Mouse (Mus musculus) neural tube, embryonic 14.5 days (tissue): Measurements from ENCODE around the gene Ifitm2. TPM values are rescaled to one million over a fixed set of nuclear protein-coding genes. Genes with fewer than 3 reads are reported as not detected.
"Not testable (repeated sequence)": the region's sequence is repeated elsewhere in the genome, so short reads cannot be mapped to it uniquely, and the experiment has no call there.

Experiments
- ATAC-seq: fragments of 200-750 bp; cut with Nextera tagmentation; 2 replicates; pipeline ENCODE4 v1.8.0; 2017; ENCODE audit warnings: low read depth, mild to moderate bottlenecking, moderate TSS enrichment, moderate library complexity
- H3K27ac ChIP-seq: fragments of 300-500 bp; sonication (generic); 2 replicates; pipeline ENCODE4 v1.5.1; 2014; ENCODE audit warnings: low read depth, mild to moderate bottlenecking, control low read depth, low read length, moderate library complexity, mixed read lengths
- H3K27me3 ChIP-seq: fragments of 300-500 bp; sonication (generic); 2 replicates; pipeline ENCODE4 v1.6.1; 2014; ENCODE audit warnings: low read length; ENCODE audit not compliant: control insufficient read depth, insufficient read depth
- H3K36me3 ChIP-seq: fragments of 300-500 bp; sonication (generic); 2 replicates; pipeline ENCODE4 v1.6.1; 2014; ENCODE audit warnings: low read length, mixed read lengths; ENCODE audit not compliant: control insufficient read depth, insufficient read depth
- H3K4me1 ChIP-seq: fragments of 300-500 bp; sonication (generic); 2 replicates; pipeline ENCODE4 v1.6.1; 2014; ENCODE audit warnings: low read length; ENCODE audit not compliant: control insufficient read depth, insufficient read depth
- H3K4me2 ChIP-seq: fragments of 300-500 bp; sonication (generic); 2 replicates; pipeline ENCODE4 v1.6.1; 2014; ENCODE audit warnings: mild to moderate bottlenecking, low read depth, low read length, control low read depth
- H3K4me3 ChIP-seq: fragments of 300-500 bp; sonication (generic); 2 replicates; pipeline ENCODE4 v1.5.1; 2014; ENCODE audit warnings: low read depth, low read length, control low read depth, mixed read lengths
- H3K9ac ChIP-seq: fragments of 300-500 bp; sonication (generic); replicated peaks from 2 replicates; pipeline ENCODE4 v1.6.1; 2014; ENCODE audit warnings: low read depth, mild to moderate bottlenecking, control low read depth, low read length, mixed read lengths
- H3K9me3 ChIP-seq: fragments of 300-500 bp; sonication (generic); 2 replicates; pipeline ENCODE4 v1.6.1; 2016; ENCODE audit warnings: low read length; ENCODE audit not compliant: control insufficient read depth
- WGBS: fragments of 180-500 bp; shearing (Covaris S2); extraction: QIAGEN DNeasy Blood & Tissue Kit; methylation state at CpG from one replicate; pipeline ENCODE4 v1.1.7; 2014; 5-methylcytosine and 5-hydroxymethylcytosine counted together
- polyA plus RNA-seq: library from polyadenylated mRNA; unstranded; fragments of >200 nt; fragmentation: Nextera tagmentation; extraction: Ambion mirVana; gene quantifications from 2 replicates; pipeline ENCODE4 v1.2.1, GENCODE M21; 2014

Ifitm2 gene
- polyA plus RNA-seq, 1 experiment from 2014 or later, result 103 TPM

GRCm38 (mm10) chr7:140970931-140971330 is 15.1 kb upstream of the Ifitm2 start:
- no peaks in the 10 kb centered on the region for H3K27me3 ChIP-seq
- H3K27ac ChIP-seq, result no peak overlapping the region
- 46% methylated on average over 7 of the region's 7 CpGs for WGBS
- no peaks in the 10 kb centered on the region for H3K36me3 ChIP-seq
- no peak for ATAC-seq
- no peak overlapping the region for H3K9ac ChIP-seq
- H3K9me3 ChIP-seq, result no peaks in the 10 kb centered on the region
- no peak overlapping the region for H3K4me2 ChIP-seq
- no peaks in the 10 kb centered on the region for H3K4me1 ChIP-seq
- H3K4me3 ChIP-seq, result no peak overlapping the region

- H3K4me1 ChIP-seq, H3K9ac ChIP-seq, H3K4me3 ChIP-seq, ATAC-seq, H3K27me3 ChIP-seq, H3K9me3 ChIP-seq, H3K4me2 ChIP-seq, H3K36me3 ChIP-seq, H3K27ac ChIP-seq: not testable (repeated sequence)
- 12% methylated on average over 3 of the region's 3 CpGs for WGBS
Measured at GRCm38 (mm10) chr7:140968710-140969109, 12.9 kb upstream of the Ifitm2 start.

- WGBS, result 12% methylated on average over 14 of the region's 14 CpGs
- H3K4me1 ChIP-seq, result no peaks in the 10 kb centered on the region
- no peak overlapping the region for H3K9ac ChIP-seq
- H3K27ac ChIP-seq, result no peak overlapping the region
- H3K27me3 ChIP-seq, result no peaks in the 10 kb centered on the region
- no peaks in the 10 kb centered on the region for H3K9me3 ChIP-seq
- no peaks in the 10 kb centered on the region for H3K36me3 ChIP-seq
- no peak overlapping the region for H3K4me3 ChIP-seq
- no peak for ATAC-seq
- H3K4me2 ChIP-seq, result no peak overlapping the region
Measured at GRCm38 (mm10) chr7:140967862-140968591, 12.2 kb upstream of the Ifitm2 start.

GRCm38 (mm10) chr7:140966921-140967320 is 11.1 kb upstream of the Ifitm2 start, which contains the start of gene Ifitm1:
Gene Ifitm1 (plus strand): TSS chr7:140967221.
- ATAC-seq, result no peak
- Histone ChIP-seq H3K4me1 (no peaks in the 10 kb centered on the region), H3K4me2 (no peak within 1 kb of the TSS), H3K4me3 (no peak within 1 kb of the TSS), H3K27ac (no peak within 1 kb of the TSS), H3K9me3 (no peaks in the 10 kb centered on the region), H3K9ac (no peak within 1 kb of the TSS), H3K36me3 (no peaks in the 10 kb centered on the region), H3K27me3 (no peaks in the 10 kb centered on the region)
- WGBS, result 81% methylated on average over 4 of the region's 4 CpGs

GRCm38 (mm10) chr7:140962733-140963132 is 6.9 kb upstream of the Ifitm2 start:
- H3K27me3 ChIP-seq, result no peaks in the 10 kb centered on the region
- H3K36me3 ChIP-seq, result no peaks in the 10 kb centered on the region
- no peak overlapping the region for H3K27ac ChIP-seq
- no peak for ATAC-seq
- H3K4me3 ChIP-seq, result no peak overlapping the region
- H3K9me3 ChIP-seq, result no peaks in the 10 kb centered on the region
- no peak overlapping the region for H3K4me2 ChIP-seq
- no peak overlapping the region for H3K9ac ChIP-seq
- peaks cover 5% of the 10 kb centered on the region; the same call in 1 of the 2 replicates for H3K4me1 ChIP-seq
- 57% methylated on average over 2 of the region's 2 CpGs for WGBS

GRCm38 (mm10) chr7:140961416-140961815 is 5.6 kb upstream of the Ifitm2 start:
- Histone ChIP-seq H3K4me1 (peaks cover 5% of the 10 kb centered on the region; the same call in 1 of the 2 replicates), H3K4me3 (no peak overlapping the region), H3K36me3 (no peaks in the 10 kb centered on the region), H3K27ac (no peak overlapping the region), H3K4me2 (no peak overlapping the region), H3K9me3 (no peaks in the 10 kb centered on the region), H3K27me3 (no peaks in the 10 kb centered on the region), H3K9ac (no peak overlapping the region)
- ATAC-seq, result no peak
- 56% methylated on average over 2 of the region's 2 CpGs for WGBS

- 42% methylated on average over 5 of the region's 5 CpGs for WGBS
- no peak overlapping the region for H3K4me3 ChIP-seq
- H3K4me2 ChIP-seq, result no peak overlapping the region
- no peaks in the 10 kb centered on the region for H3K27me3 ChIP-seq
- H3K9me3 ChIP-seq, result no peaks in the 10 kb centered on the region
- no peaks in the 10 kb centered on the region for H3K36me3 ChIP-seq
- no peak for ATAC-seq
- no peak overlapping the region for H3K9ac ChIP-seq
- H3K27ac ChIP-seq, result no peak overlapping the region
- peaks cover 5% of the 10 kb centered on the region; the same call in 1 of the 2 replicates for H3K4me1 ChIP-seq
Measured at GRCm38 (mm10) chr7:140960026-140960425, 4.2 kb upstream of the Ifitm2 start.

GRCm38 (mm10) chr7:140959181-140959901 is 3.6 kb upstream of the Ifitm2 start:
- Histone ChIP-seq H3K9ac (no peak overlapping the region), H3K9me3 (no peaks in the 10 kb centered on the region), H3K27ac (no peak overlapping the region), H3K36me3 (no peaks in the 10 kb centered on the region), H3K27me3 (no peaks in the 10 kb centered on the region), H3K4me1 (peaks cover 5% of the 10 kb centered on the region; the same call in 1 of the 2 replicates), H3K4me3 (no peak overlapping the region), H3K4me2 (no peak overlapping the region)
- 2% methylated on average over 9 of the region's 9 CpGs for WGBS
- ATAC-seq, result no peak

- H3K9me3 ChIP-seq, result no peaks in the 10 kb centered on the region
- H3K4me3 ChIP-seq, result no peak overlapping the region
- no peak overlapping the region for H3K9ac ChIP-seq
- H3K4me2 ChIP-seq, result no peak overlapping the region
- peaks cover 8% of the 10 kb centered on the region; the same call in 1 of the 2 replicates for H3K4me1 ChIP-seq
- 58% methylated on average over 6 of the region's 6 CpGs for WGBS
- peak overlapping the region; percentile 16; the same call in 1 of the 2 replicates for H3K27ac ChIP-seq
- H3K36me3 ChIP-seq, result no peaks in the 10 kb centered on the region
- no peaks in the 10 kb centered on the region for H3K27me3 ChIP-seq
- ATAC-seq, result no peak
Measured at GRCm38 (mm10) chr7:140956556-140956869, 726 bp upstream of the Ifitm2 start.
